Mouse (Mus musculus) myocyte (in vitro differentiated cells): Measurements from ENCODE around the gene Cabp2. TPM values are rescaled to one million over a fixed set of nuclear protein-coding genes. Genes with fewer than 3 reads are reported as not detected.

Source experiments
- H3K27me3 ChIP-seq: one replicate; pipeline ENCODE4 v1.6.1; 2011; ENCODE audit not compliant: control insufficient read depth, insufficient read depth, insufficient read length
- H3K36me3 ChIP-seq: one replicate; pipeline ENCODE4 v1.6.1; 2011; ENCODE audit not compliant: control insufficient read depth, insufficient read depth
- H3K4me2 ChIP-seq: one replicate; pipeline ENCODE4 v1.6.1; 2011; ENCODE audit warnings: low read depth, control low read depth
- H3K4me3 ChIP-seq: one replicate; pipeline ENCODE4 v1.5.1; 2011; ENCODE audit warnings: mild to moderate bottlenecking, control low read depth, moderate library complexity
- H3K79me2 ChIP-seq: one replicate; pipeline ENCODE4 v1.6.1; 2011; ENCODE audit not compliant: control insufficient read depth, insufficient read depth
- H3ac ChIP-seq: one replicate; pipeline ENCODE4 v1.6.1; 2011; ENCODE audit not compliant: control insufficient read depth, insufficient read length
- CEBPB ChIP-seq: IDR thresholded peaks from 2 replicates; pipeline ENCODE4 v1.6.1; 2011; ENCODE audit warnings: mild to moderate bottlenecking, moderate library complexity; ENCODE audit not compliant: poor library complexity, insufficient read depth, severe bottlenecking
- E2F4 ChIP-seq: IDR thresholded peaks from one replicate; pipeline ENCODE4 v1.6.1; 2011; ENCODE audit warnings: mild to moderate bottlenecking, control low read depth, moderate library complexity; ENCODE audit not compliant: insufficient read depth
- MAX ChIP-seq: IDR thresholded peaks from one replicate; pipeline ENCODE4 v1.6.1; 2011; ENCODE audit warnings: low read depth, mild to moderate bottlenecking, control low read depth
- MYOD1 ChIP-seq, 3 experiments: IDR thresholded peaks; one replicate each; pipeline ENCODE4 v1.6.1; 2011; ENCODE audit warnings: control low read depth in 2 of 3, low read depth in 2 of 3, mild to moderate bottlenecking in 2 of 3, moderate library complexity in 1 of 3; ENCODE audit not compliant: insufficient read length in 2 of 3, control insufficient read depth in 1 of 3
- MYOG ChIP-seq, 3 experiments: IDR thresholded peaks; one replicate each; pipeline ENCODE4 v1.6.1; 2011; ENCODE audit warnings: control low read depth in 2 of 3, low read depth in 2 of 3, mild to moderate bottlenecking in 2 of 3; ENCODE audit not compliant: insufficient read length in 2 of 3, control insufficient read depth in 1 of 3, insufficient read depth in 1 of 3
- POLR2A ChIP-seq: IDR thresholded peaks from one replicate; pipeline ENCODE4 v1.6.1; 2011; ENCODE audit warnings: low read depth, mild to moderate bottlenecking, control low read depth, moderate library complexity; ENCODE audit not compliant: insufficient read length
- POLR2AphosphoS2 ChIP-seq: IDR thresholded peaks from one replicate; pipeline ENCODE4 v1.6.1; 2011; ENCODE audit warnings: low read depth, control low read depth; ENCODE audit not compliant: insufficient read length
- REST ChIP-seq: IDR thresholded peaks from one replicate; pipeline ENCODE4 v1.6.1; 2011; ENCODE audit warnings: mild to moderate bottlenecking, control low read depth, moderate library complexity; ENCODE audit not compliant: insufficient read depth, insufficient read length
- SRF ChIP-seq: IDR thresholded peaks from one replicate; pipeline ENCODE4 v1.6.1; 2011; ENCODE audit warnings: low read depth; ENCODE audit not compliant: control insufficient read depth, insufficient read length
- TCF12 ChIP-seq: IDR thresholded peaks from one replicate; pipeline ENCODE4 v1.6.1; 2011; ENCODE audit warnings: mild to moderate bottlenecking, control low read depth; ENCODE audit not compliant: poor library complexity, insufficient read depth, severe bottlenecking
- TCF3 ChIP-seq: IDR thresholded peaks from one replicate; pipeline ENCODE4 v1.6.1; 2011; ENCODE audit warnings: low read depth, control low read depth; ENCODE audit not compliant: insufficient read length
- USF1 ChIP-seq: IDR thresholded peaks from one replicate; pipeline ENCODE4 v1.6.1; 2011; ENCODE audit warnings: low read depth, mild to moderate bottlenecking, control low read depth, moderate library complexity
- polyA plus RNA-seq: library from polyadenylated mRNA; unstranded; fragments of >200 nt; fragmentation: generic; extraction: Trizol; gene quantifications from one replicate; pipeline ENCODE4 v1.2.1, GENCODE M21; 2012; ENCODE audit warnings: missing spikeins

Cabp2 gene
- polyA plus RNA-seq, 1 experiment, result not detected

GRCm38 (mm10) chr19:4051741-4052515 is 29.4 kb upstream of the Cabp2 start:
- Histone ChIP-seq H3K36me3 (no peaks in the 10 kb centered on the region), H3K27me3 (no peaks in the 10 kb centered on the region), H3ac (no peak overlapping the region)

GRCm38 (mm10) chr19:4052516-4053030 is 28.8 kb upstream of the Cabp2 start:
- H3K36me3 ChIP-seq, result no peaks in the 10 kb centered on the region
- no peak overlapping the region for H3K4me3 ChIP-seq
- TF ChIP-seq TCF12 (no peak), CEBPB (no peak)

More at GRCm38 (mm10) chr19:4051741-4052515, 29.4 kb upstream of the Cabp2 start:
- H3K79me2 ChIP-seq, result no peaks in the 10 kb centered on the region
- TF ChIP-seq POLR2A (no peak), SRF (no peak), CEBPB (no peak), USF1 (no peak), REST (no peak), TCF12 (no peak), MYOD1 (IDR thresholded peaks at IDR 0.05; ENCODE audit: control insufficient read depth in 1 of 3, insufficient read length in 2 of 3, low read depth in 2 of 3) (no peak), MAX (no peak), POLR2AphosphoS2 (no peak), MYOG (IDR thresholded peaks at IDR 0.05; ENCODE audit: control insufficient read depth in 1 of 3, insufficient read depth in 1 of 3, insufficient read length in 2 of 3, low read depth in 2 of 3) (no peak), E2F4 (no peak), TCF3 (no peak)
- no peak overlapping the region for H3K4me2 ChIP-seq
- no peak overlapping the region for H3K4me3 ChIP-seq

DNA sequence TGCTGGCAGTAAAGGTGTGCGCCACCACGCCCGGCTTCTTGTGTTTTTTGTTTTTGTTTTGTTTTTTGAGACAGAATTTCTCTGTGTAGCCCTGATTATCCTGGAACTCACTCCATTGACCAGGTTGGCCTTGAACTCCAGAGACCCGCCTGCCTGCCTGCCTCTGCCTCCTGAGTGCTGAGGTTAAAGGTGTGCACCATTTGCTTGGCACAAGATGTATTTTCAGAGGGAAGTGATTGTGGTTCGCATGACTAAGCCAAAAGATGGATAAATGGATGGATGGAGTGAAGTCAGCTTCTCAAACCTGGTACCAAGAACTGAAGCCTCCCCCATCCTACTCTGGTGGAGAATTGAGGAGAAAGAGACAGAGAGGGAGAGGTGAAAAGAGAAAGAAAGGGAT is 26.8 kb upstream of the Cabp2 start:
- H3K27me3 ChIP-seq, result no peaks in the 10 kb centered on the region
- no peak overlapping the region for H3K4me2 ChIP-seq
- no peak overlapping the region for H3ac ChIP-seq
- H3K4me3 ChIP-seq, result no peak overlapping the region
- H3K79me2 ChIP-seq, result no peaks in the 10 kb centered on the region
- TF ChIP-seq POLR2AphosphoS2 (no peak), TCF3 (no peak), MAX (no peak), MYOG (IDR thresholded peaks at IDR 0.05; ENCODE audit: control insufficient read depth in 1 of 3, insufficient read depth in 1 of 3, insufficient read length in 2 of 3, low read depth in 2 of 3) (no peak), TCF12 (no peak), E2F4 (no peak), CEBPB (no peak), SRF (no peak), MYOD1 (IDR thresholded peaks at IDR 0.05; ENCODE audit: control insufficient read depth in 1 of 3, insufficient read length in 2 of 3, low read depth in 2 of 3) (no peak), POLR2A (no peak), REST (no peak), USF1 (no peak)
- H3K36me3 ChIP-seq, result no peaks in the 10 kb centered on the region

More at GRCm38 (mm10) chr19:4052516-4053030, 28.8 kb upstream of the Cabp2 start:
- Histone ChIP-seq H3ac (no peak overlapping the region), H3K27me3 (no peaks in the 10 kb centered on the region), H3K4me2 (no peak overlapping the region), H3K79me2 (no peaks in the 10 kb centered on the region)

DNA sequence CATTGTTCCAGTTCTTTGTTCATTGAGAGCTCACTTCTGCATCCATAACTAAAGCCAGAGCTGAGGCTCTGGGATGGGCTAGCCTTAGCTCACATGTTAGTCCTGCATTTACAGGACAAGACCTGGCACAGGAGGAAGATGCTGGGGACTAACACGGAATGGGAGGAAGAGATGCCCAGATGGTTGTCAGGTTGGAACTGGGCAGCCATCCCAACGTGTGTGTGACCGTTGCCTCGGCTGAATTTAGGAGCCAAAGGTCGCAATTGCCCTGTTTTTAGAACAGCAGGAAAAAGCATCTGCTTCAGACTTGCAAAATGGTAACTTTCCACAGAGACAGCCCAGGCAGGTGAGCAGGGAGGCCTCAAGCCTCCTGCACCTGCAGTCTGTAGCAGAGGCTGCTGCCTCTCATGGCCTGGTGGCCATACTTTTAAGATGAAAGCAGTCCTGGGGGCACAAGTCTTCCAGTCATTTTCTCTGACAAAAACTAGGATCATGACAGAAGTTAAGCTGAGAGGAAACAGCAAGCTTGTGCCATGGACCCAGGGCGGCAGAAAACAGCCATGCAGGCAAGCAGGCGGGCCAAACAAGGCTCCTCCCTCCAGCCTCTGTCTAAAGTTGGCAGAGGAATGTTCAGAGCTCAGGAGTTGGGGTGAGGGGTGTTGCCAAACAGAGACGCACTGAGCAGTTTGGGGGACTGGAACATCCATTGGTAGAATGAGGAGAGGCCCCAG is 26.0 kb upstream of the Cabp2 start:
- Histone ChIP-seq H3K27me3 (no peaks in the 10 kb centered on the region), H3K4me2 (no peak overlapping the region), H3K4me3 (no peak overlapping the region), H3K79me2 (no peaks in the 10 kb centered on the region), H3ac (no peak overlapping the region), H3K36me3 (no peaks in the 10 kb centered on the region)
- TF ChIP-seq REST (no peak), SRF (no peak), CEBPB (no peak), E2F4 (no peak), TCF12 (no peak), TCF3 (no peak), MYOD1 (IDR thresholded peaks at IDR 0.05; ENCODE audit: control insufficient read depth in 1 of 3, insufficient read length in 2 of 3, low read depth in 2 of 3) (no peak), POLR2AphosphoS2 (no peak), MYOG (IDR thresholded peaks at IDR 0.05; ENCODE audit: control insufficient read depth in 1 of 3, insufficient read depth in 1 of 3, insufficient read length in 2 of 3, low read depth in 2 of 3) (no peak), MAX (no peak), POLR2A (no peak), USF1 (no peak)
